Comparison of ENCODE assay signal across 8 mouse cellular contexts in the genomic region with DNA sequence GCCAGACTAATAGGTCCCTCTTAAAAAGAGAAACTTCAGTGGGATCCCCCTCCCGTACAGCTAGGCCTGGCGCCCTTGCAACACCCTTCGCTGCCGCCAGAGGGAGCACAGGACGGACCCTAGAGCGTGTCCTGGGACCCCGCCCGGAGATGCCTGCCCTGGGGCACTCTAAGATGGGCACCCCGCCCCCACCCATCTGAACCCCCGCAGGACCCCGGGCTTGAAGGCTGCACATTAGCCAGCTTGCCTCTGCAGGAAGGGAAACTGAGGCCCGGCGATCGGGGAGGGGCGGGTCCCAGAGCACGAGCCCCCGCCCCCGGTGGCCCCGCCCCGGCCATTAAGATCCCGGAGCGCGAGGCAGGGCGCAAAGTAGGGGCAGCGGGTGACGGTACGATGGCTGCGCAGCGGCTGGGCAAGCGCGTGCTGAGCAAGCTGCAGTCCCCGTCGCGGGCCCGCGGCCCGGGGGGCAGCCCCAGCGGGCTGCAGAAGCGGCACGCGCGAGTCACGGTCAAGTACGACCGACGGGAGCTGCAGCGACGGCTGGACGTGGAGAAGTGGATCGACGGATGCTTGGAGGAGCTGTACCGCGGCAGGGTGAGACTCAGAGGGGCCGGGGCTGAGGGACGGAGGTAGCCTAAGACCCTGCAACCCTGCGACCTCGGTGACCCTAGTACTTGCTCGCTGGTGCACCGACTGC. TPM values are rescaled to one million over a fixed set of nuclear protein-coding genes. Genes with fewer than 3 reads are reported as not detected.
DNase-seq lines count a peak whose midpoint lies in the region; ATAC-seq and TF ChIP-seq lines count a peak whose summit lies in the region.

A gene (plus strand): TSS at position 367 of the 697 bp plus-strand sequence.

- peak within 1 kb of the TSS; percentile 91 for H3K27ac ChIP-seq in intestine, embryonic 15.5 days
- no peak within 1 kb of the TSS for H3K27ac ChIP-seq in midbrain, postnatal 0 days (ENCODE audit: low read depth, low read length)
- H3K27ac ChIP-seq in stomach, postnatal 0 days (replicated peaks) = peak within 1 kb of the TSS; percentile 90

- H3K9ac ChIP-seq in intestine, embryonic 15.5 days = peak within 1 kb of the TSS; percentile 58
- peak within 1 kb of the TSS; percentile 20 for H3K9ac ChIP-seq in midbrain, postnatal 0 days (replicated peaks; ENCODE audit: low read length, poor library complexity, severe bottlenecking)
- H3K9ac ChIP-seq in stomach, postnatal 0 days (ENCODE audit: low read length) = peak within 1 kb of the TSS; percentile 67

- TF ChIP-seq EP300 in stomach, postnatal 0 days (optimal IDR thresholded peaks at IDR 0.05) = no peak

- ATAC-seq in common myeloid progenitor, adult 5-6 weeks (replicated peaks; ENCODE audit: low read depth, poor library complexity, severe bottlenecking) = peak; percentile 70
- ATAC-seq in intestine, embryonic 15.5 days = peak; percentile 52
- 0 out of 2 replicates have a peak, but pooled peaks have one; percentile 14 for ATAC-seq in midbrain, postnatal 0 days (ENCODE audit: low FRiP score)
- ATAC-seq in stomach, postnatal 0 days (ENCODE audit: low FRiP score, low TSS enrichment) = peak; percentile 16; the same call in 1 of the 2 replicates

- no peaks in the 10 kb centered on the region for H3K27me3 ChIP-seq in intestine, embryonic 15.5 days (replicated peaks)
- 0 out of 2 replicates have a peak, but pooled peaks cover 5% of the 10 kb centered on the region for H3K27me3 ChIP-seq in midbrain, postnatal 0 days (ENCODE audit: insufficient read depth, low read length)
- H3K27me3 ChIP-seq in stomach, postnatal 0 days (ENCODE audit: control insufficient read depth, insufficient read depth, low read length) = no peaks in the 10 kb centered on the region

- peak within 1 kb of the TSS; percentile 93 for H3K4me2 ChIP-seq in intestine, embryonic 15.5 days (replicated peaks)
- H3K4me2 ChIP-seq in midbrain, postnatal 0 days (ENCODE audit: low read depth, low read length, poor library complexity, severe bottlenecking) = peak within 1 kb of the TSS; percentile 56
- H3K4me2 ChIP-seq in stomach, postnatal 0 days (replicated peaks; ENCODE audit: low read depth) = peak within 1 kb of the TSS; percentile 88

- no peaks in the 10 kb centered on the region for H3K36me3 ChIP-seq in intestine, embryonic 15.5 days
- no peaks in the 10 kb centered on the region for H3K36me3 ChIP-seq in midbrain, postnatal 0 days (ENCODE audit: insufficient read depth, low read length)
- no peaks in the 10 kb centered on the region for H3K36me3 ChIP-seq in stomach, postnatal 0 days (ENCODE audit: control insufficient read depth, insufficient read depth, low read length)

- H3K9me3 ChIP-seq in intestine, embryonic 15.5 days = no peaks in the 10 kb centered on the region
- no peaks in the 10 kb centered on the region for H3K9me3 ChIP-seq in midbrain, postnatal 0 days (ENCODE audit: low read length)
- H3K9me3 ChIP-seq in stomach, postnatal 0 days (ENCODE audit: control insufficient read depth, low read length) = no peaks in the 10 kb centered on the region

- peak; percentile 74 for DNase-seq in kidney, adult 18-20 months
- DNase-seq in kidney, adult 11 months = no peak
- peak; percentile 79 to 85 for DNase-seq in gastrocnemius, postnatal 4 days (ENCODE audit: low spot score in 2 of 2)
- peak; percentile 78 for DNase-seq in liver
- DNase-seq in midbrain, postnatal 0 days (ENCODE audit: low spot score) = no peak
- peak; percentile 78 for DNase-seq in stomach, postnatal 0 days (ENCODE audit: low spot score)

- H3K4me3 ChIP-seq in intestine, embryonic 15.5 days (replicated peaks) = peak within 1 kb of the TSS; percentile 48
- H3K4me3 ChIP-seq in midbrain, postnatal 0 days (ENCODE audit: low read depth, low read length) = peak within 1 kb of the TSS; percentile 32
- H3K4me3 ChIP-seq in stomach, postnatal 0 days (ENCODE audit: low read depth, low read length) = peak within 1 kb of the TSS; percentile 55

- under 1% methylated on average over 59 of the region's 59 CpGs for WGBS in intestine, embryonic 15.5 days
- 1% methylated on average over 55 of the region's 59 CpGs for WGBS in midbrain, postnatal 0 days
- 1% methylated on average over 49 of the region's 59 CpGs for WGBS in stomach, postnatal 0 days

- TF ChIP-seq CTCF in midbrain, postnatal 0 days (IDR thresholded peaks at IDR 0.05) = peak; percentile 73
- TF ChIP-seq CTCF in stomach, postnatal 0 days (IDR thresholded peaks at IDR 0.05; ENCODE audit: low read depth) = peak; percentile 83

- peaks cover 36% of the 10 kb centered on the region for H3K4me1 ChIP-seq in intestine, embryonic 15.5 days (replicated peaks)
- no peaks in the 10 kb centered on the region for H3K4me1 ChIP-seq in midbrain, postnatal 0 days (ENCODE audit: insufficient read depth, low read length)
- H3K4me1 ChIP-seq in stomach, postnatal 0 days (replicated peaks; ENCODE audit: control insufficient read depth, insufficient read depth) = peaks cover 5% of the 10 kb centered on the region; the same call in 1 of the 2 replicates

RNA-seq across cellular contexts. Expression of the gene that starts here (rescaled TPM):
- not detected in 2 replicates for total RNA-seq in common myeloid progenitor, adult 5-6 weeks (2017)
- 10 to 100 TPM; 16.0 to 16.9 TPM for total RNA-seq in gastrocnemius, postnatal 4 days (2021)
- 44.3 and 50.7 TPM in 2 replicates for polyA plus RNA-seq in intestine, embryonic 15.5 days (2015; fragmentation: Nextera tagmentation; extraction: Ambion mirVana)
- 1.3 TPM in 2 replicates for total RNA-seq in midbrain, postnatal 0 days (2014; rRNA removed)
- polyA plus RNA-seq in midbrain, postnatal 0 days (2015; fragmentation: Nextera tagmentation; extraction: Ambion mirVana) = 1.4 and 1.7 TPM in 2 replicates
- polyA plus RNA-seq in stomach, postnatal 0 days (2015; fragmentation: Nextera tagmentation; extraction: Ambion mirVana) = 53.3 and 64.8 TPM in 2 replicates

Comparison
In these comparisons a context has a peak if more than half of its experiments do, and no peak if none do; other contexts are left out.
1. RNA of the gene that starts here (polyA plus RNA-seq): 53.3 to 64.8 TPM in stomach, postnatal 0 days and 44.3 to 50.7 TPM in intestine, embryonic 15.5 days; 1.4 to 1.7 TPM in midbrain, postnatal 0 days; every median in the first group is over 10 times any median in the second.
2. DNase-seq: peak in kidney, adult 18-20 months (single experiment), gastrocnemius, postnatal 4 days (2 of 2), liver (single experiment) and stomach, postnatal 0 days (single experiment); none in kidney, adult 11 months (single experiment) and midbrain, postnatal 0 days (single experiment).
3. Peak in ATAC-seq in common myeloid progenitor, adult 5-6 weeks; RNA of the gene not detected or under 1 TPM.
4. ATAC-seq: peak in every context shown above with its lines; median percentile 70 in common myeloid progenitor, adult 5-6 weeks; 52 in intestine, embryonic 15.5 days; 16 in stomach, postnatal 0 days; 14 in midbrain, postnatal 0 days.
5. Peak in every context shown above with its lines, with median percentiles within 50 percentile points of each other: H3K4me2 ChIP-seq, H3K4me3 ChIP-seq and H3K9ac ChIP-seq.